Mouse (Mus musculus) A20 (cell line): ENCODE measurements around the gene Gdpgp1.

Experiments used
- DNase-seq: peaks from one replicate; pipeline ENCODE4 v3.0.0-alpha.2; 2011; ENCODE audit warnings: low read depth, low spot score

Gdpgp1 gene

GRCm38 (mm10) chr7:80199851-80200587, 32.6 kb upstream of the Gdpgp1 start:
- DNase-seq = no peak

- no peak for DNase-seq
Measured at GRCm38 (mm10) chr7:80200588-80200945, 32.1 kb upstream of the Gdpgp1 start.

GRCm38 (mm10) chr7:80200963-80201539, 31.6 kb upstream of the Gdpgp1 start:
- DNase-seq = no peak

GRCm38 (mm10) chr7:80201888-80202540, 30.7 kb upstream of the Gdpgp1 start:
- no peak for DNase-seq

GRCm38 (mm10) chr7:80202961-80203360, 29.7 kb upstream of the Gdpgp1 start:
- DNase-seq = no peak

- peak; percentile 84 for DNase-seq
Measured at GRCm38 (mm10) chr7:80203638-80204096, 29.0 kb upstream of the Gdpgp1 start.

- peak; percentile 29 for DNase-seq
Measured at GRCm38 (mm10) chr7:80204362-80204761, 28.3 kb upstream of the Gdpgp1 start.

- no peak for DNase-seq
Measured at GRCm38 (mm10) chr7:80204961-80205360, 27.7 kb upstream of the Gdpgp1 start.

GRCm38 (mm10) chr7:80205705-80206589, 26.7 kb upstream of the Gdpgp1 start:
- DNase-seq = no peak

- no peak for DNase-seq
Measured at GRCm38 (mm10) chr7:80207314-80207731, 25.3 kb upstream of the Gdpgp1 start.

- no peak for DNase-seq
Measured at GRCm38 (mm10) chr7:80208026-80208642, 24.5 kb upstream of the Gdpgp1 start.

GRCm38 (mm10) chr7:80208738-80209430, 23.8 kb upstream of the Gdpgp1 start:
- no peak for DNase-seq

- peak; percentile 89 for DNase-seq
Measured at GRCm38 (mm10) chr7:80209669-80210068, 23.0 kb upstream of the Gdpgp1 start.

- no peak for DNase-seq
Measured at GRCm38 (mm10) chr7:80210982-80211381, 21.7 kb upstream of the Gdpgp1 start.

- no peak for DNase-seq
Measured at GRCm38 (mm10) chr7:80213604-80214003, 19.1 kb upstream of the Gdpgp1 start.

- DNase-seq = peak; percentile 70
Measured at GRCm38 (mm10) chr7:80214459-80214858, 18.2 kb upstream of the Gdpgp1 start.

- peak; percentile 78 for DNase-seq
Measured at GRCm38 (mm10) chr7:80215398-80215797, 17.3 kb upstream of the Gdpgp1 start.

- no peak for DNase-seq
Measured at GRCm38 (mm10) chr7:80216566-80216965, 16.1 kb upstream of the Gdpgp1 start.

- DNase-seq = no peak
Measured at GRCm38 (mm10) chr7:80218666-80219065, 14.0 kb upstream of the Gdpgp1 start.

GRCm38 (mm10) chr7:80220237-80220797, 12.3 kb upstream of the Gdpgp1 start:
- DNase-seq = no peak
